Mouse (Mus musculus) c-Kit-positive CD71-positive TER-119-negative erythroid progenitor cells, embryonic 14.5 days (primary cell): ENCODE results near the gene Cyp1b1.

ENCODE experiments used
- DNase-seq: peaks from one replicate; pipeline ENCODE4 v3.0.0-alpha.2; 2013; ENCODE audit warnings: low read depth

Gene Cyp1b1

GRCm38 (mm10) chr17:79713643-79714367, 1.1 kb downstream of the Cyp1b1 start:
- DNase-seq: no peak

- DNase-seq: no peak
Observed at GRCm38 (mm10) chr17:79713276-79713642, 1.6 kb downstream of the Cyp1b1 start.

GRCm38 (mm10) chr17:79712536-79712935, 2.3 kb downstream of the Cyp1b1 start:
- no peak for DNase-seq

GRCm38 (mm10) chr17:79711944-79712343, 2.9 kb downstream of the Cyp1b1 start:
- no peak for DNase-seq

- DNase-seq: no peak
Observed at GRCm38 (mm10) chr17:79710246-79710842, 4.5 kb downstream of the Cyp1b1 start.

GRCm38 (mm10) chr17:79709718-79710117, 5.1 kb downstream of the Cyp1b1 start:
- DNase-seq: no peak

- no peak for DNase-seq
Observed at GRCm38 (mm10) chr17:79708168-79708567, 6.7 kb downstream of the Cyp1b1 start.

- no peak for DNase-seq
Observed at GRCm38 (mm10) chr17:79705671-79706455, 9.0 kb downstream of the Cyp1b1 start.

GRCm38 (mm10) chr17:79700871-79701270, 14.0 kb downstream of the Cyp1b1 start:
- no peak for DNase-seq

GRCm38 (mm10) chr17:79699197-79699596, 15.7 kb downstream of the Cyp1b1 start:
- DNase-seq: no peak

- no peak for DNase-seq
Observed at GRCm38 (mm10) chr17:79695541-79695940, 19.3 kb downstream of the Cyp1b1 start.

- no peak for DNase-seq
Observed at GRCm38 (mm10) chr17:79695106-79695505, 19.8 kb downstream of the Cyp1b1 start.

GRCm38 (mm10) chr17:79670837-79671236, 44.0 kb downstream of the Cyp1b1 start:
- no peak for DNase-seq

- DNase-seq: no peak
Observed at GRCm38 (mm10) chr17:79664106-79664417, 50.8 kb downstream of the Cyp1b1 start.

GRCm38 (mm10) chr17:79663393-79664105, 51.3 kb downstream of the Cyp1b1 start:
- peak; percentile 45 for DNase-seq

GRCm38 (mm10) chr17:79661848-79662247, 53.0 kb downstream of the Cyp1b1 start:
- no peak for DNase-seq

GRCm38 (mm10) chr17:79661387-79661786, 53.5 kb downstream of the Cyp1b1 start:
- peak; percentile 39 for DNase-seq

- no peak for DNase-seq
Observed at GRCm38 (mm10) chr17:79658863-79659262, 56.0 kb downstream of the Cyp1b1 start.

- no peak for DNase-seq
Observed at GRCm38 (mm10) chr17:79658452-79658851, 56.4 kb downstream of the Cyp1b1 start.

- DNase-seq: no peak
Observed at GRCm38 (mm10) chr17:79657785-79658184, 57.1 kb downstream of the Cyp1b1 start.

- DNase-seq: no peak
Observed at GRCm38 (mm10) chr17:79654187-79654586, 60.7 kb downstream of the Cyp1b1 start.

- no peak for DNase-seq
Observed at GRCm38 (mm10) chr17:79653171-79653570, 61.7 kb downstream of the Cyp1b1 start.
